Mouse (Mus musculus): ENCODE data around the gene Asb15.

- no peak for TF ChIP-seq POLR2A (IDR thresholded peaks at IDR 0.05; ENCODE audit: insufficient read depth, low read depth, low read length)
- TF ChIP-seq CTCF (IDR thresholded peaks at IDR 0.05; ENCODE audit: insufficient read depth, low read depth, low read length): no peak
Measured at GRCm38 (mm10) chr6:24599179-24599578, 71.2 kb downstream of the Asb15 start.
